Mouse (Mus musculus): ENCODE measurements around the gene Mfsd4a. TPM values are rescaled to one million over a fixed set of nuclear protein-coding genes. Genes with fewer than 3 reads are reported as not detected.

Gene Mfsd4a
- polyA plus RNA-seq, 1 experiment from 2014 or later = 8.5 TPM

DNA sequence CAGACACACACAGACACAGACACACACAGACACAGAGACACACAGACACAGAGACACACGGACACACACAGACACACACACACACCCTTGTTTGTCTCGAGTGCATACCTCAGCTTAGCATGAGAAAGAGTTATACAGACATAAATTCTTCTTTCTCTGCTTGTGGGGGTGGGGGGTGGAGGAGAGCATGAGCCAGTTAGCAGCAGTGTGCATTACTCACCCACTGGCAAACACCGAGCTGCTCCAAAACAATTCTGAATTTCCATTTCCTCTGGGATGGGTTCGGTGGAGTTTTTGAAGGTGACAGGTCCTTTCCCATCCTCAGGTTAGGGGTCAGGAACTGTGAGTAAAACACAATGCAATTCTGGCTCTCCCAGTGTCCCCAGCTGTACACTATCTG, 31.2 kb upstream of the Mfsd4a start:
- Histone ChIP-seq H3K9ac (replicated peaks; ENCODE audit: low read depth, low read length) (no peak overlapping the region), H3K36me3 (ENCODE audit: control insufficient read depth, insufficient read depth, low read length) (no peaks in the 10 kb centered on the region), H3K4me1 (ENCODE audit: control insufficient read depth, insufficient read depth, low read length) (no peaks in the 10 kb centered on the region), H3K9me3 (ENCODE audit: control insufficient read depth, low read length) (no peaks in the 10 kb centered on the region), H3K27ac (ENCODE audit: low read depth, low read length) (no peak overlapping the region), H3K4me2 (ENCODE audit: low read depth, low read length) (no peak overlapping the region), H3K4me3 (ENCODE audit: low read depth, low read length) (no peak overlapping the region), H3K27me3 (ENCODE audit: control insufficient read depth, insufficient read depth, low read length) (no peaks in the 10 kb centered on the region)
- no peak for ATAC-seq (ENCODE audit: low read depth)
- 76% methylated on average over 4 of the region's 4 CpGs for WGBS

- WGBS = 68% methylated on average over 1 of the region's 1 CpGs
- no peak overlapping the region for H3K4me3 ChIP-seq (ENCODE audit: low read depth, low read length)
- H3K9me3 ChIP-seq (ENCODE audit: control insufficient read depth, low read length) = no peaks in the 10 kb centered on the region
- no peaks in the 10 kb centered on the region for H3K27me3 ChIP-seq (ENCODE audit: control insufficient read depth, insufficient read depth, low read length)
- H3K4me1 ChIP-seq (ENCODE audit: control insufficient read depth, insufficient read depth, low read length) = no peaks in the 10 kb centered on the region
- no peak for ATAC-seq (ENCODE audit: low read depth)
- no peak overlapping the region for H3K27ac ChIP-seq (ENCODE audit: low read depth, low read length)
- H3K4me2 ChIP-seq (ENCODE audit: low read depth, low read length) = no peak overlapping the region
- H3K36me3 ChIP-seq (ENCODE audit: control insufficient read depth, insufficient read depth, low read length) = no peaks in the 10 kb centered on the region
- no peak overlapping the region for H3K9ac ChIP-seq (replicated peaks; ENCODE audit: low read depth, low read length)
These were observed 30.2 kb upstream of the Mfsd4a start for GRCm38 (mm10) chr1:132098076-132098475.

DNA sequence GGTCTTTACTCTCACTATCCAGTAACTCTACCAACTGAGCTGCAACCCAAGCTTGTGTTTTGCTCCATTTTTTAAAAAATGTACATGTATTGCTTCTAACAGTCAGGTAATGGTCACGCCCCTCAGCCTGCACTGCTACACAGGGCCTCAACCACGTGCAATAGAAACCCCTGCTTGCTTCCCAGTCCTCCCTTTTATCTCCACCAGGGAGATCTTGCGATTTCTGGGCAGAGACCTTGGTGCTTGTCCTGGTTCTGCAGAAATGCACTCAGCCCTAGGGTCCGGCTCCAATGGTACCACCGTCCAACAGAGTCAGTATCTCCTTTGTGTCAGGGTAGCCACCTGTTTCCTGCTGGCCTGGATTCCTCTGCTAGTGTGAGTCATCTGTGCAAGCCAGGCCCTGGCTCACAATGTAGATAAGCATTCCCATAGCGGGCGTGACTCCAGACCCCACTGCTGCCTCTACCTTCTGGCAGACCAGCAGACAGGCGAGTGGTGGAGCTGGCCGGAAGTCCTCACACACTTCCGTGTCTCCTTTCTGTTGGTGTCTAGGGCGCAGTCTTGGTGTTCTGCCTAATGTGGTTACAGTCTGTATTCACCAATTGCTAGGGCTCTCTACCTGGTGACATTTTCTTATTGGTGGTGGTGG, 27.6 kb upstream of the Mfsd4a start:
- no peaks in the 10 kb centered on the region for H3K9me3 ChIP-seq (ENCODE audit: control insufficient read depth, low read length)
- no peak for ATAC-seq (ENCODE audit: low read depth)
- H3K36me3 ChIP-seq (ENCODE audit: control insufficient read depth, insufficient read depth, low read length) = no peaks in the 10 kb centered on the region
- no peaks in the 10 kb centered on the region for H3K27me3 ChIP-seq (ENCODE audit: control insufficient read depth, insufficient read depth, low read length)
- no peak overlapping the region for H3K9ac ChIP-seq (replicated peaks; ENCODE audit: low read depth, low read length)
- H3K4me1 ChIP-seq (ENCODE audit: control insufficient read depth, insufficient read depth, low read length) = no peaks in the 10 kb centered on the region
- H3K4me3 ChIP-seq (ENCODE audit: low read depth, low read length) = no peak overlapping the region
- 85% methylated on average over 11 of the region's 11 CpGs for WGBS
- H3K27ac ChIP-seq (ENCODE audit: low read depth, low read length) = no peak overlapping the region
- no peak overlapping the region for H3K4me2 ChIP-seq (ENCODE audit: low read depth, low read length)

DNA sequence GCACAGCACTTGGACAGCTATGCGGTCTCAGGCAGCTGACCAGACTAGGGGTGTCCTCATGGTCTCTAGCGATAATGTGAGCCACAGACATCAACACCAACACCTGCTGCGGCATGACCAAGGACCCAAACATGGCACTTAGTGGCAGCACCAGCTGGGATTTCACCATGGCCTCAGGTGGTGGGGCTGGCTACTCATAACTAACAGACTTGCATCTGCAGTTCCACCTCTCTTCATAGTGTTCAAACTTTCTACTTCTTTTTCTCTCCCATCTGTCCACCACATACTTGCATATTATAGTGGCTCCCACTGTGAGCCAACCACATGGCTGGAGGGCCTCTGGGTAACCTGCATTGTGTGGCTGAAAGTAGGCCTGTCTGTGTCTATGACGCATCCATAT, 25.4 kb upstream of the Mfsd4a start:
- no peak for ATAC-seq (ENCODE audit: low read depth)
- no peaks in the 10 kb centered on the region for H3K4me1 ChIP-seq (ENCODE audit: control insufficient read depth, insufficient read depth, low read length)
- no peak overlapping the region for H3K4me3 ChIP-seq (ENCODE audit: low read depth, low read length)
- H3K9me3 ChIP-seq (ENCODE audit: control insufficient read depth, low read length) = no peaks in the 10 kb centered on the region
- no peaks in the 10 kb centered on the region for H3K36me3 ChIP-seq (ENCODE audit: control insufficient read depth, insufficient read depth, low read length)
- WGBS = 93% methylated on average over 4 of the region's 4 CpGs
- no peak overlapping the region for H3K4me2 ChIP-seq (ENCODE audit: low read depth, low read length)
- no peaks in the 10 kb centered on the region for H3K27me3 ChIP-seq (ENCODE audit: control insufficient read depth, insufficient read depth, low read length)
- no peak overlapping the region for H3K9ac ChIP-seq (replicated peaks; ENCODE audit: low read depth, low read length)
- no peak overlapping the region for H3K27ac ChIP-seq (ENCODE audit: low read depth, low read length)

GRCm38 (mm10) chr1:132090266-132090665, 22.4 kb upstream of the Mfsd4a start:
- H3K9ac ChIP-seq (replicated peaks; ENCODE audit: low read depth, low read length) = no peak overlapping the region
- no peak overlapping the region for H3K4me3 ChIP-seq (ENCODE audit: low read depth, low read length)
- H3K9me3 ChIP-seq (ENCODE audit: control insufficient read depth, low read length) = no peaks in the 10 kb centered on the region
- ATAC-seq (ENCODE audit: low read depth) = no peak
- no peaks in the 10 kb centered on the region for H3K36me3 ChIP-seq (ENCODE audit: control insufficient read depth, insufficient read depth, low read length)
- no peak overlapping the region for H3K27ac ChIP-seq (ENCODE audit: low read depth, low read length)
- H3K27me3 ChIP-seq (ENCODE audit: control insufficient read depth, insufficient read depth, low read length) = no peaks in the 10 kb centered on the region
- H3K4me2 ChIP-seq (ENCODE audit: low read depth, low read length) = no peak overlapping the region
- no peaks in the 10 kb centered on the region for H3K4me1 ChIP-seq (ENCODE audit: control insufficient read depth, insufficient read depth, low read length)
- WGBS = 82% methylated on average over 4 of the region's 4 CpGs

DNA sequence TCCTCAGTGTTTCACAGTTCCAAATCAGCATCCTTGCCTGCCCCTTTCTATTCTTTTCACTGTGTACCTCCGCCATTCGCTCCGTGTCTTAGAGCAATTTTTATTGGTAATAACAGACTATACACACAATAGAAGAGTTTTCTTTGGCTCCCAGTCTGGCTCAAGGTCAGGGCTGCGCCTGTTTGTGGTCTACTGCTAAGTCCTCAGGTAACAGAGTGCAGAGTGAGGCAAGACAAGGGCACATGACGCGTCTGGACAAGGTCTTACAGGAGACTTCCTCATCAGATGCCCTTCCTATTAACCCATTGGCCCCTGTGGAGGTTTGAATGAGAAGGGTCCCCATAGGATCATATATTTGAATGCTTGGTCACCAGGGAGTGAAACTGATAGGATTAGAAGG, 21.9 kb upstream of the Mfsd4a start:
- Histone ChIP-seq H3K9me3 (ENCODE audit: control insufficient read depth, low read length) (no peaks in the 10 kb centered on the region), H3K9ac (replicated peaks; ENCODE audit: low read depth, low read length) (no peak overlapping the region), H3K4me3 (ENCODE audit: low read depth, low read length) (no peak overlapping the region), H3K4me1 (ENCODE audit: control insufficient read depth, insufficient read depth, low read length) (no peaks in the 10 kb centered on the region), H3K27ac (ENCODE audit: low read depth, low read length) (no peak overlapping the region), H3K27me3 (ENCODE audit: control insufficient read depth, insufficient read depth, low read length) (no peaks in the 10 kb centered on the region), H3K4me2 (ENCODE audit: low read depth, low read length) (no peak overlapping the region), H3K36me3 (ENCODE audit: control insufficient read depth, insufficient read depth, low read length) (no peaks in the 10 kb centered on the region)
- 87% methylated on average over 6 of the region's 6 CpGs for WGBS
- no peak for ATAC-seq (ENCODE audit: low read depth)

DNA sequence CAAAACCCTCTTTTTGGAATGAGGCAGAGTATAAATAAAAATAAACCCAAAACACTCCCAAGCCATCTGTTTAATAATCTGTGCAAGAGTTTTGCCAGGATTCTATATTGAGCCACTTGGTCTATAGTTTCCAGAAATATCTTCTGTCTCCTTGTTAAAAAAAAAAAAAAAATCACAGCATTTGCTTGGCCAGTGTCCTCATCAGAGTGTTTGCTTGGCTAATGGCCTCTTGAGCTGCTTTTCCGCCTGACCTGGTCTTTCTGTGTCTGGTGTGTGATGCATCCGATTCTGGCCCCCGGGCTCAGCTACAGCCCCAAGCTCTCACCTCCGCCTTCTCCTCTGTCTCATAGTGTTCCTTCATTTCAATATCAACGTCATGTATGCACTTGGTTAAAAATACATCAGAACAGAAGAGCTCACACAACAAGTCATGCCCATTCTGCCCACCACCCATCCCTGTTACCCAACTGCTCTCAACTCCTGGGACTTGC, 20.4 kb upstream of the Mfsd4a start:
- no peak overlapping the region for H3K4me3 ChIP-seq (ENCODE audit: low read depth, low read length)
- H3K4me1 ChIP-seq (ENCODE audit: control insufficient read depth, insufficient read depth, low read length) = no peaks in the 10 kb centered on the region
- no peaks in the 10 kb centered on the region for H3K36me3 ChIP-seq (ENCODE audit: control insufficient read depth, insufficient read depth, low read length)
- no peak overlapping the region for H3K9ac ChIP-seq (replicated peaks; ENCODE audit: low read depth, low read length)
- H3K4me2 ChIP-seq (ENCODE audit: low read depth, low read length) = no peak overlapping the region
- H3K27me3 ChIP-seq (ENCODE audit: control insufficient read depth, insufficient read depth, low read length) = no peaks in the 10 kb centered on the region
- H3K9me3 ChIP-seq (ENCODE audit: control insufficient read depth, low read length) = no peaks in the 10 kb centered on the region
- H3K27ac ChIP-seq (ENCODE audit: low read depth, low read length) = no peak overlapping the region
- ATAC-seq (ENCODE audit: low read depth) = no peak
- WGBS = 87% methylated on average over 5 of the region's 5 CpGs

GRCm38 (mm10) chr1:132085181-132086049, 17.6 kb upstream of the Mfsd4a start:
- no peaks in the 10 kb centered on the region for H3K9me3 ChIP-seq (ENCODE audit: control insufficient read depth, low read length)
- 65% methylated on average over 7 of the region's 7 CpGs for WGBS
- ATAC-seq (ENCODE audit: low read depth) = no peak
- H3K36me3 ChIP-seq (ENCODE audit: control insufficient read depth, insufficient read depth, low read length) = no peaks in the 10 kb centered on the region
- no peak overlapping the region for H3K4me3 ChIP-seq (ENCODE audit: low read depth, low read length)
- H3K4me1 ChIP-seq (ENCODE audit: control insufficient read depth, insufficient read depth, low read length) = no peaks in the 10 kb centered on the region
- no peak overlapping the region for H3K9ac ChIP-seq (replicated peaks; ENCODE audit: low read depth, low read length)
- no peak overlapping the region for H3K27ac ChIP-seq (ENCODE audit: low read depth, low read length)
- H3K27me3 ChIP-seq (ENCODE audit: control insufficient read depth, insufficient read depth, low read length) = no peaks in the 10 kb centered on the region
- no peak overlapping the region for H3K4me2 ChIP-seq (ENCODE audit: low read depth, low read length)

DNA sequence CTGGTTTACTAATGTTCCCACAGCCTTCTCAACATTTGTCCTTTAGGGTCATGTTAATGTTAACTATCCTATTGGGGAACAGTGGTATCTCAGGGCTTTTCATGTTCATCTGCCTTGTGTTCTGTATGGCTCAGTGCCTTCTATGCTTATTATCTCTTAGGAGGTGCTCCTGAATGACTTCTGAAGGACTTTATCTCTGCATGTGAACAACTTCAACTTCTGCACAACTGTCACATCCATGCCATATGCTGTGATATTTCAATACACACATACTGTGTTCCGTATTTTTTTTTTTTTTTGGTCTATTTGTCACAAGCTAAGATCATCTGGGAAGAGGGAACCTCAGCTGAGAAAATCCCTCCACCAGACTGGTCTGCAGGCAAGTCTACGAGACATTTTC, 10.6 kb upstream of the Mfsd4a start:
- WGBS = 87% methylated on average over 2 of the region's 2 CpGs
- Histone ChIP-seq H3K27ac (ENCODE audit: low read depth, low read length) (no peak overlapping the region), H3K4me3 (ENCODE audit: low read depth, low read length) (no peak overlapping the region), H3K27me3 (ENCODE audit: control insufficient read depth, insufficient read depth, low read length) (no peaks in the 10 kb centered on the region), H3K9me3 (ENCODE audit: control insufficient read depth, low read length) (no peaks in the 10 kb centered on the region), H3K36me3 (ENCODE audit: control insufficient read depth, insufficient read depth, low read length) (no peaks in the 10 kb centered on the region), H3K9ac (replicated peaks; ENCODE audit: low read depth, low read length) (no peak overlapping the region), H3K4me2 (ENCODE audit: low read depth, low read length) (no peak overlapping the region), H3K4me1 (ENCODE audit: control insufficient read depth, insufficient read depth, low read length) (no peaks in the 10 kb centered on the region)
- ATAC-seq (ENCODE audit: low read depth) = no peak

Measured in neural tube, embryonic 14.5 days (tissue).